Mouse (Mus musculus): Measurements from ENCODE around the gene Vac14.

DNA sequence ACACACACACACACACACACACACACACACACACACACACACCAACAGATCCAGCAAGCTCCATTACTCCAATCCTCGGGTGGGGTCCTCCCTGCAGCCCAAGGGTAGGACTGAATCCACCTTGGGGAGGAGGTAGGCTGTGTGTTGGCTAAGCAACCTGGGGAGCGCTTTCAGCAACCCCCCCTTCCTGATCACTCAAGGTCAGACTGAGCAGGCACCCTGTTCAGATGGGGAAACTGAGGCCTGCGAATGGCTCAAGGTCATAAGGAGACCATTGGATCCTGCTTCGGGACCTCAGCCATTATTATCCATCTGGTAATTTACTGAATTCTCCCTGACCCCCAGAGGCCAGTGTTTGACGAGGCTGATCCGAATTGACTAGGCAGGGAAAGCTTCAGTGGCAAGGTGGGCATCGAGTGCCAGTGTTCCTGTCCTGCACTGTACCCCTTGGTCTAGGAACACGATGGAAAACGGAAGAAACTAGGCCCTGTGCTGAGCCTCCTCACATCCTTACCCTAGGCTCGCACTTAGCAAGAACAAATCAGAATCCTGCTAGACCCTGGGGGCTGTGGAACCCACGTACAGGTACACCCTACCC, 104.1 kb downstream of the Vac14 start:
- TF ChIP-seq POLR2A (IDR thresholded peaks at IDR 0.05; ENCODE audit: insufficient read length, low read depth) (no peak), MYOD1 (IDR thresholded peaks at IDR 0.05; ENCODE audit: control insufficient read depth in 1 of 3, insufficient read length in 2 of 3, low read depth in 2 of 3) (no peak), USF1 (IDR thresholded peaks at IDR 0.05; ENCODE audit: low read depth) (no peak), MAX (IDR thresholded peaks at IDR 0.05; ENCODE audit: low read depth) (no peak)

All from myocyte (in vitro differentiated cells).